Mouse (Mus musculus) liver, embryonic 13.5 days (tissue): Measurements from ENCODE around the gene Zfy1. TPM values are rescaled to one million over a fixed set of nuclear protein-coding genes. Genes with fewer than 3 reads are reported as not detected.
"Not testable (repeated sequence)": the region's sequence is repeated elsewhere in the genome, so short reads cannot be mapped to it uniquely, and the experiment has no call there.

ENCODE experiments used
- ATAC-seq: fragments of 200-750 bp; cut with Nextera tagmentation; 2 replicates; pipeline ENCODE4 v1.8.0; 2017; ENCODE audit warnings: low read depth, mild to moderate bottlenecking, moderate number of reproducible peaks, moderate library complexity
- DNase-seq: peaks from one replicate; pipeline ENCODE4 v3.0.0; 2022
- H3K27ac ChIP-seq: fragments of 300-500 bp; sonication (generic); 2 replicates; pipeline ENCODE4 v1.5.1; 2015; ENCODE audit warnings: moderate library complexity, mild to moderate bottlenecking, inconsistent platforms
- H3K27me3 ChIP-seq: fragments of 300-500 bp; sonication (generic); 2 replicates; pipeline ENCODE4 v1.6.1; 2015; ENCODE audit warnings: mild to moderate bottlenecking, inconsistent platforms
- H3K36me3 ChIP-seq: fragments of 300-500 bp; sonication (generic); 2 replicates; pipeline ENCODE4 v1.6.1; 2015; ENCODE audit warnings: mild to moderate bottlenecking, inconsistent platforms
- H3K4me1 ChIP-seq: fragments of 300-500 bp; sonication (generic); replicated peaks from 2 replicates; pipeline ENCODE4 v1.6.1; 2015; ENCODE audit warnings: inconsistent platforms
- H3K4me2 ChIP-seq: fragments of 300-500 bp; sonication (generic); 2 replicates; pipeline ENCODE4 v1.6.1; 2015; ENCODE audit warnings: inconsistent platforms, mild to moderate bottlenecking, moderate library complexity
- H3K4me3 ChIP-seq: fragments of 300-500 bp; sonication (generic); replicated peaks from 2 replicates; pipeline ENCODE4 v1.5.1; 2015; ENCODE audit warnings: mild to moderate bottlenecking, inconsistent platforms
- H3K9ac ChIP-seq: fragments of 300-500 bp; sonication (generic); 2 replicates; pipeline ENCODE4 v1.6.1; 2015; ENCODE audit warnings: mild to moderate bottlenecking, inconsistent platforms
- H3K9me3 ChIP-seq: fragments of 300-500 bp; sonication (generic); replicated peaks from 2 replicates; pipeline ENCODE4 v1.6.1; 2016; ENCODE audit warnings: inconsistent platforms
- WGBS: fragments of 180-500 bp; shearing (Covaris S2); methylation state at CpG from one replicate; pipeline ENCODE4 v1.1.7; 2015; ENCODE audit not compliant: insufficient replicate concordance; 5-methylcytosine and 5-hydroxymethylcytosine counted together
- polyA plus RNA-seq: library from polyadenylated mRNA; unstranded; fragments of >200 nt; fragmentation: Nextera tagmentation; extraction: Ambion mirVana; gene quantifications from 2 replicates; pipeline ENCODE4 v1.2.1, GENCODE M21; 2015

Zfy1 gene
- not detected in 2 replicates for polyA plus RNA-seq

GRCm38 (mm10) chrY:797309-797708, at the start of gene Zfy1:
Gene Zfy1, minus strand, starts transcription at chrY:797409.
- not testable (repeated sequence) for H3K27me3 ChIP-seq, H3K4me1 ChIP-seq, H3K9ac ChIP-seq, DNase-seq, H3K9me3 ChIP-seq, H3K27ac ChIP-seq, H3K4me2 ChIP-seq, H3K36me3 ChIP-seq, H3K4me3 ChIP-seq, ATAC-seq
- WGBS = 40% methylated on average over 2 of the region's 11 CpGs

- H3K27me3 ChIP-seq = no peaks in the 10 kb centered on the region
- 77% methylated on average over 10 of the region's 15 CpGs for WGBS
- no peak for DNase-seq
- no peak for ATAC-seq
- no peaks in the 10 kb centered on the region for H3K36me3 ChIP-seq
- no peaks in the 10 kb centered on the region for H3K9me3 ChIP-seq
- no peak within 1 kb of the TSS for H3K4me3 ChIP-seq
- H3K4me1 ChIP-seq = no peaks in the 10 kb centered on the region
- no peak within 1 kb of the TSS for H3K9ac ChIP-seq
- no peak within 1 kb of the TSS for H3K4me2 ChIP-seq
- no peak within 1 kb of the TSS for H3K27ac ChIP-seq
Measured at GRCm38 (mm10) chrY:818396-818795, 21.2 kb upstream of the Zfy1 start, which contains the start of gene Uba1y. Gene Uba1y, plus strand, starts transcription at chrY:818649.

GRCm38 (mm10) chrY:808991-809661, 11.9 kb upstream of the Zfy1 start:
- H3K36me3 ChIP-seq = no peaks in the 10 kb centered on the region
- 0 out of 2 replicates have a peak, but pooled peaks have one; percentile 48 for ATAC-seq

More at GRCm38 (mm10) chrY:808991-809661, 11.9 kb upstream of the Zfy1 start:
- WGBS = 2% methylated on average over 8 of the region's 15 CpGs
- no peaks in the 10 kb centered on the region for H3K4me1 ChIP-seq
- H3K4me2 ChIP-seq = no peak overlapping the region
- H3K9ac ChIP-seq = no peak overlapping the region
- no peaks in the 10 kb centered on the region for H3K9me3 ChIP-seq
- no peak for DNase-seq
- H3K27me3 ChIP-seq = no peaks in the 10 kb centered on the region
- H3K27ac ChIP-seq = no peak overlapping the region
- H3K4me3 ChIP-seq = no peak overlapping the region

Other genes starting within 250 kb of the Zfy1 start
- not detected in 2 replicates for gene Uba1y, start 21.2 kb upstream of the Zfy1 start, polyA plus RNA-seq
- gene Kdm5d, start 100.4 kb upstream of the Zfy1 start, polyA plus RNA-seq = 1.4 and 2.3 TPM in 2 replicates
- 17.1 and 25.0 TPM in 2 replicates for gene Eif2s3y, start 213.1 kb upstream of the Zfy1 start, polyA plus RNA-seq